Mouse (Mus musculus) forebrain, embryonic 15.5 days (tissue): ENCODE data around the gene Slc39a2. TPM values are rescaled to one million over a fixed set of nuclear protein-coding genes. Genes with fewer than 3 reads are reported as not detected.

Source experiments
- ATAC-seq: fragments of 200-750 bp; cut with Nextera tagmentation; replicated peaks from 2 replicates; pipeline ENCODE4 v1.8.0; 2017; ENCODE audit warnings: mild to moderate bottlenecking, moderate TSS enrichment, moderate library complexity
- H3K27ac ChIP-seq: fragments of 300-500 bp; sonication (generic); replicated peaks from 2 replicates; pipeline ENCODE4 v1.5.1; 2015; ENCODE audit warnings: mild to moderate bottlenecking, inconsistent platforms
- H3K27me3 ChIP-seq: fragments of 300-500 bp; sonication (generic); 2 replicates; pipeline ENCODE4 v1.6.1; 2015; ENCODE audit warnings: inconsistent platforms
- H3K36me3 ChIP-seq: fragments of 300-500 bp; sonication (generic); 2 replicates; pipeline ENCODE4 v1.6.1; 2015; ENCODE audit warnings: mild to moderate bottlenecking, inconsistent platforms
- H3K4me1 ChIP-seq: fragments of 300-500 bp; sonication (generic); 2 replicates; pipeline ENCODE4 v1.6.1; 2015; ENCODE audit warnings: inconsistent platforms
- H3K4me2 ChIP-seq: fragments of 300-500 bp; sonication (generic); replicated peaks from 2 replicates; pipeline ENCODE4 v1.6.1; 2015; ENCODE audit warnings: mild to moderate bottlenecking, inconsistent platforms
- H3K4me3 ChIP-seq: fragments of 300-500 bp; sonication (generic); 2 replicates; pipeline ENCODE4 v1.5.1; 2015; ENCODE audit warnings: mild to moderate bottlenecking, inconsistent platforms
- H3K9ac ChIP-seq: fragments of 300-500 bp; sonication (generic); replicated peaks from 2 replicates; pipeline ENCODE4 v1.6.1; 2015; ENCODE audit warnings: mild to moderate bottlenecking, inconsistent platforms
- H3K9me3 ChIP-seq: fragments of 300-500 bp; sonication (generic); 2 replicates; pipeline ENCODE4 v1.6.1; 2016; ENCODE audit warnings: inconsistent platforms
- WGBS: fragments of 180-500 bp; shearing (Covaris S2); methylation state at CpG from one replicate; pipeline ENCODE4 v1.1.7; 2015; ENCODE audit warnings: mixed read lengths; 5-methylcytosine and 5-hydroxymethylcytosine counted together
- polyA plus RNA-seq: library from polyadenylated mRNA; unstranded; fragments of >200 nt; fragmentation: Nextera tagmentation; extraction: Ambion mirVana; gene quantifications from 2 replicates; pipeline ENCODE4 v1.2.1, GENCODE M21; 2015

Slc39a2 gene
- polyA plus RNA-seq, 1 experiment from 2014 or later = 1.9 TPM

DNA sequence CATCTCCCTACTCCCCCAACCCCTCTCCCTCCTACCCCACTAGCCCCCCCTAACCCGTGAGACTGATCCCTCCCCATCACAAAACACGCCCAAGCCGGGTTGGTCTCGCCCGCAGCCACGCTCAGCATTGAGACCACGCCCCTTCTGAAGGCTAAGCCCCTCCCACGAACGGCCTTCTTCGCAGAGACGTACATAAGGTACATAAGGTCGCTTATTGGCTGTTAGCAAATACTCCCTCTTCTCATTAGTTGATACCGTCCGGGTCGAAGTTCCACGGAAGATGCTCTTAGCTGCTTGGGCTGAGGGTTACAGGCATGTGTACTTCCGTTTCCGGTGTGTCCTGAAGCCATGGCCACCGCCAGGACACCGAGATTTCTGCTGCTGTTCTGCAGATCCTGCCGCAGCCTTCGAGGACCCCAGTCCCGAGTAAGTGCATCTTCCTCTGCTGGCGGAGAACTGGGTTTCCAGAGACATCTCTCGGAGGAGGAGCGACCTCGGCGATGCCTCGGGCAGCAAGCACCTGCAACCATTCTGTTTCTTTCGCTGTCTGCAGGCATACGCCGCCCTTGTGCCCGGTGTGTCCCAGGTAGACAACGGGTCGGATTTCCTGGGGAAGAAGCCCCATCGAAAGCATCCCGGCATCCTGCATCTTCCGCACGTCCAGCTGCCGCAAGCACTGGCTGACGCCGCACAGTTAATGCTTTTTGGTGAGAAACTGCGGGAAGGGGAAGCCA lies 7.9 kb upstream of the Slc39a2 start, which contains the start of gene Mettl17:
Gene Mettl17 (plus strand): TSS at position 245 of the 734 bp plus-strand sequence.
- Histone ChIP-seq H3K27ac (peak within 1 kb of the TSS; percentile 77), H3K4me1 (peaks cover 24% of the 10 kb centered on the region), H3K9me3 (no peaks in the 10 kb centered on the region), H3K36me3 (peaks cover 31% of the 10 kb centered on the region), H3K9ac (peak within 1 kb of the TSS; percentile 69), H3K27me3 (no peaks in the 10 kb centered on the region), H3K4me2 (peak within 1 kb of the TSS; percentile 72), H3K4me3 (peak within 1 kb of the TSS; percentile 58)
- under 1% methylated on average over 43 of the region's 43 CpGs for WGBS
- ATAC-seq = peak; percentile 99

- WGBS = 46% methylated on average over 6 of the region's 6 CpGs
- Histone ChIP-seq H3K4me1 (peaks cover 24% of the 10 kb centered on the region), H3K4me2 (peak overlapping the region; percentile 72), H3K27me3 (no peaks in the 10 kb centered on the region), H3K9ac (peak overlapping the region; percentile 69; the same call in 1 of the 2 replicates), H3K36me3 (peaks cover 44% of the 10 kb centered on the region), H3K27ac (no peak overlapping the region), H3K9me3 (no peaks in the 10 kb centered on the region), H3K4me3 (peak overlapping the region; percentile 58)
- ATAC-seq = no peak
These were observed 6.6 kb upstream of the Slc39a2 start for GRCm38 (mm10) chr14:51886051-51886450.

GRCm38 (mm10) chr14:51889833-51890232 lies 2.9 kb upstream of the Slc39a2 start:
- H3K27ac ChIP-seq = no peak overlapping the region
- peaks cover 63% of the 10 kb centered on the region for H3K36me3 ChIP-seq
- H3K4me3 ChIP-seq = no peak overlapping the region
- 0 out of 2 replicates have a peak overlapping the region, but pooled peaks have one; percentile 7 for H3K9ac ChIP-seq
- peaks cover 21% of the 10 kb centered on the region for H3K4me1 ChIP-seq
- no peaks in the 10 kb centered on the region for H3K9me3 ChIP-seq
- no peaks in the 10 kb centered on the region for H3K27me3 ChIP-seq
- H3K4me2 ChIP-seq = no peak overlapping the region
- ATAC-seq = no peak
- WGBS = 89% methylated on average over 6 of the region's 6 CpGs

DNA sequence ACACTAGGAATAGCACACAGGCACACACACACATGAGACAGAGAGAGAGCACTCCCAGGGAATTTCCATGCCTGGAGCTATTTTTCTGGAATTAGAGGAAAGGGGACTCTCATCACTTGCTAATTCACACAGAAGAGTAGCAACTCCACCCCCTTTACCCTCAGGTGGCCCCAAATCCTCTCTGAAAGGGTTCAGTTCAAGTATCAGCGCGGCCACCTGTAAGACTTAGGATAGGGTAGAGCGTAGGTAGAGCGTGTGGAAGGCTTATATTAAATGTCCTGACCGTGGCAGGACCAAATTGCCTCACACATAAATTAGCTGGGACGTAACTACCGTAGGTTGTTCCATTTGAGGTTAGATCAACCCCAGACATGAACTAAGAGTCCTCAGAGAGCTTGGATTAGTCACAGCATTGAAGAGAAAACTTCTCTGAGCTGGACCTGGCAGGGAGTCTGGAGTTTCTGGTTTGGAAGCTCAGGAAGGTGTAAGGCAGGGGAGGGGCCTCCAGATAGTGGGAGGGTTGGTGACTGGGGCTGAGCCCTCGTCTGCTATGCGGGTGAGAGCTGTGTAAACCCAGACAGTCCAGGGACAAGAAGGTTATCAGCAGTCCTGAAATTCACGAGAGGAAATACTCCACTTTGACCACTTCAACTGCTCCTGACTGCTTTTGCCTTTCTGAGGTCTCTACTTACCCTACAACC lies 555 bp downstream of the Slc39a2 start:
- no peaks in the 10 kb centered on the region for H3K9me3 ChIP-seq
- H3K9ac ChIP-seq = no peak overlapping the region
- no peak overlapping the region for H3K4me3 ChIP-seq
- H3K27ac ChIP-seq = no peak overlapping the region
- H3K4me2 ChIP-seq = no peak overlapping the region
- 27% methylated on average over 10 of the region's 10 CpGs for whole genome bisulfite sequencing
- no peaks in the 10 kb centered on the region for H3K4me1 ChIP-seq
- H3K27me3 ChIP-seq = no peaks in the 10 kb centered on the region
- ATAC-seq = no peak
- peaks cover 53% of the 10 kb centered on the region for H3K36me3 ChIP-seq

DNA sequence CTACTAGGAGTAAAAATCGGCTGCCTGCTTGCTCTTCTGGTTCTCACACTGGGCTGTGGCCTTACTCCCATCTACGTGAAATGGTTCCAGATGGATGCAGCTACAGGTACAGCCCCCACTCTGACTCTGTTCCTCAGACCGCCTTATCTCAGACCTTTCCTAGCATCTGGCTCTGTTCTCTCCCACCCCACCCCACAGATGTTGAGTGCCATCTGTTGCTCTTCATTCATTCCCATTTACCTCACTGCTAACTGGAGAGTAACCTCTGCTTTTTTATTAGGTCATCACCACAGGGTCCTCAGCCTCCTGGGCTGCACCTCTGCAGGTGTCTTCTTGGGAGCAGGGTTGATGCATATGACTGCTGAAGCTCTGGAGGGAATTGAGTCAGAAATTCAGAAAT lies 1.1 kb downstream of the Slc39a2 start:
- H3K27me3 ChIP-seq = no peaks in the 10 kb centered on the region
- no peaks in the 10 kb centered on the region for H3K9me3 ChIP-seq
- H3K36me3 ChIP-seq = peaks cover 47% of the 10 kb centered on the region
- no peak for ATAC-seq
- no peak overlapping the region for H3K9ac ChIP-seq
- no peak overlapping the region for H3K4me2 ChIP-seq
- 72% methylated on average over 3 of the region's 3 CpGs for WGBS
- H3K27ac ChIP-seq = no peak overlapping the region
- H3K4me1 ChIP-seq = no peaks in the 10 kb centered on the region
- no peak overlapping the region for H3K4me3 ChIP-seq

GRCm38 (mm10) chr14:51895071-51895470 lies 2.4 kb downstream of the Slc39a2 start:
- H3K9ac ChIP-seq = no peak overlapping the region
- H3K9me3 ChIP-seq = no peaks in the 10 kb centered on the region
- 83% methylated on average over 14 of the region's 14 CpGs for WGBS
- no peak overlapping the region for H3K4me2 ChIP-seq
- no peak overlapping the region for H3K27ac ChIP-seq
- no peaks in the 10 kb centered on the region for H3K27me3 ChIP-seq
- no peak for ATAC-seq
- no peak overlapping the region for H3K4me3 ChIP-seq
- no peaks in the 10 kb centered on the region for H3K4me1 ChIP-seq
- peaks cover 35% of the 10 kb centered on the region for H3K36me3 ChIP-seq

GRCm38 (mm10) chr14:51896019-51896418 lies 3.3 kb downstream of the Slc39a2 start:
- Histone ChIP-seq H3K27ac (no peak overlapping the region), H3K36me3 (peaks cover 25% of the 10 kb centered on the region), H3K4me2 (no peak overlapping the region), H3K9me3 (no peaks in the 10 kb centered on the region), H3K4me3 (no peak overlapping the region), H3K9ac (no peak overlapping the region), H3K27me3 (no peaks in the 10 kb centered on the region), H3K4me1 (no peaks in the 10 kb centered on the region)
- no peak for ATAC-seq
- WGBS = 86% methylated on average over 6 of the region's 6 CpGs

- H3K4me2 ChIP-seq = no peak overlapping the region
- no peak overlapping the region for H3K4me3 ChIP-seq
- WGBS = 58% methylated on average over 8 of the region's 8 CpGs
- peaks cover 19% of the 10 kb centered on the region for H3K36me3 ChIP-seq
- no peak for ATAC-seq
- H3K27me3 ChIP-seq = no peaks in the 10 kb centered on the region
- H3K9me3 ChIP-seq = no peaks in the 10 kb centered on the region
- no peak overlapping the region for H3K27ac ChIP-seq
- no peak overlapping the region for H3K9ac ChIP-seq
- H3K4me1 ChIP-seq = no peaks in the 10 kb centered on the region
These were observed 4.0 kb downstream of the Slc39a2 start for GRCm38 (mm10) chr14:51896539-51897170.

DNA sequence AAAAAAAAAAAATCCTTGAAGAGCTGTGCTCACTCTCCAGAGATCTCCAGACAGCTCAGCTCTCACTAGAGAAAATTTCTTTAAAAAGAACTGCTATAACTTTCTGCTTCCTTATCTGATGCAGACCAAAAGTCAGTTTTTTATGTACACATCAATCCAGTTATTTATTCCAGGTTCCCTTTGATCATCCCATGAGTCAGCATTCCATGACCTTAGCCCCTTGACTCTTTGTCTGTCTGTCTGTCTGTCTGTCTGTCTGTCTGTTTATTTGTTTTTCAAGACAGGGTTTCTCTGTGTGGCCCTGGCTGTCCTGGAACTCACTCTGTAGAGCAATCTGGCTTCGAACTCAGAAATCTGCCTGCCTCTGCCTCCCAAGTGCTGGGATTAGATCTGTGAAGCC lies 6.7 kb downstream of the Slc39a2 start:
- ATAC-seq = no peak

GRCm38 (mm10) chr14:51902806-51903710 lies 10.4 kb downstream of the Slc39a2 start:
- Histone ChIP-seq H3K4me3 (no peak overlapping the region), H3K27ac (no peak overlapping the region), H3K9me3 (no peaks in the 10 kb centered on the region), H3K27me3 (no peaks in the 10 kb centered on the region), H3K36me3 (no peaks in the 10 kb centered on the region), H3K4me1 (0 out of 2 replicates have a peak, but pooled peaks cover 2% of the 10 kb centered on the region), H3K9ac (no peak overlapping the region), H3K4me2 (no peak overlapping the region)
- peak; percentile 45 for ATAC-seq
- 55% methylated on average over 9 of the region's 9 CpGs for WGBS

More for the DNA sequence above, 6.7 kb downstream of the Slc39a2 start:
- Histone ChIP-seq H3K4me3 (no peak overlapping the region), H3K27me3 (no peaks in the 10 kb centered on the region), H3K9ac (no peak overlapping the region), H3K36me3 (peaks cover 9% of the 10 kb centered on the region; the same call in 1 of the 2 replicates), H3K9me3 (no peaks in the 10 kb centered on the region), H3K4me1 (0 out of 2 replicates have a peak, but pooled peaks cover 2% of the 10 kb centered on the region), H3K27ac (no peak overlapping the region), H3K4me2 (no peak overlapping the region)
- 84% methylated on average over 1 of the region's 1 CpGs for WGBS

GRCm38 (mm10) chr14:51903782-51904181 lies 11.1 kb downstream of the Slc39a2 start:
- 93% methylated on average over 9 of the region's 9 CpGs for WGBS
- H3K4me3 ChIP-seq = no peak overlapping the region
- peak; percentile 41; the same call in 1 of the 2 replicates for ATAC-seq

More at GRCm38 (mm10) chr14:51903782-51904181, 11.1 kb downstream of the Slc39a2 start:
- no peaks in the 10 kb centered on the region for H3K36me3 ChIP-seq
- H3K9ac ChIP-seq = no peak overlapping the region
- H3K27ac ChIP-seq = no peak overlapping the region
- H3K9me3 ChIP-seq = no peaks in the 10 kb centered on the region
- 0 out of 2 replicates have a peak, but pooled peaks cover 2% of the 10 kb centered on the region for H3K4me1 ChIP-seq
- no peaks in the 10 kb centered on the region for H3K27me3 ChIP-seq
- no peak overlapping the region for H3K4me2 ChIP-seq
